In genomic region chr2:6942635-6943390, GRCm38 (mm10) we compare ENCODE assay signal across 14 mouse cellular contexts.
DNase-seq lines count a peak whose midpoint lies in the region; ATAC-seq and TF ChIP-seq lines count a peak whose summit lies in the region.
"Had no signal": no experiment of that assay in that cellular context is flagged by ENCODE, and none has a peak within 500 bp of the region (broad histone marks: within the 10 kb centered on the region; RNA-seq: fewer than 3 reads in every experiment).

No protein-coding gene starts in this region.

- no peak for TF ChIP-seq CTCF in midbrain, postnatal 0 days (IDR thresholded peaks at IDR 0.05)

- peaks cover 13% of the 10 kb centered on the region for H3K4me1 ChIP-seq in midbrain, embryonic 10.5 days
- H3K4me1 ChIP-seq in midbrain, postnatal 0 days (ENCODE audit: insufficient read depth, low read length): no peaks in the 10 kb centered on the region
- H3K4me1 ChIP-seq in forebrain, embryonic 15.5 days: peaks cover 21% of the 10 kb centered on the region
- peaks cover 4% of the 10 kb centered on the region; the same call in 1 of the 2 replicates for H3K4me1 ChIP-seq in midbrain, embryonic 11.5 days (ENCODE audit: control insufficient read depth, insufficient read depth, low read length)
- H3K4me1 ChIP-seq: hindbrain, embryonic 15.5 days; liver, embryonic 13.5 days had no signal

- H3K27ac ChIP-seq in midbrain, embryonic 10.5 days (replicated peaks): peak overlapping the region; percentile 52
- no peak overlapping the region for H3K27ac ChIP-seq in midbrain, postnatal 0 days (ENCODE audit: low read depth, low read length)
- H3K27ac ChIP-seq in forebrain, embryonic 15.5 days (replicated peaks): peak overlapping the region; percentile 66
- H3K27ac ChIP-seq in midbrain, embryonic 11.5 days (ENCODE audit: low read depth, low read length): no peak overlapping the region
- H3K27ac ChIP-seq: hindbrain, embryonic 15.5 days; liver, embryonic 13.5 days had no signal

- no peak overlapping the region for H3K4me3 ChIP-seq in midbrain, embryonic 10.5 days
- no peak overlapping the region for H3K4me3 ChIP-seq in midbrain, postnatal 0 days (ENCODE audit: low read depth, low read length)
- H3K4me3 ChIP-seq in forebrain, embryonic 15.5 days: no peak overlapping the region
- no peak overlapping the region for H3K4me3 ChIP-seq in midbrain, embryonic 11.5 days (ENCODE audit: low read depth, low read length)
- H3K4me3 ChIP-seq: hindbrain, embryonic 15.5 days; liver, embryonic 13.5 days had no signal

- WGBS in midbrain, embryonic 10.5 days: 74% methylated on average over 2 of the region's 2 CpGs
- WGBS in midbrain, postnatal 0 days: 53% methylated on average over 2 of the region's 2 CpGs
- WGBS in forebrain, embryonic 15.5 days: 38% methylated on average over 2 of the region's 2 CpGs
- WGBS in midbrain, embryonic 11.5 days: 65% methylated on average over 2 of the region's 2 CpGs

- no peaks in the 10 kb centered on the region for H3K36me3 ChIP-seq in midbrain, embryonic 10.5 days
- H3K36me3 ChIP-seq in midbrain, postnatal 0 days (ENCODE audit: insufficient read depth, low read length): no peaks in the 10 kb centered on the region
- H3K36me3 ChIP-seq in forebrain, embryonic 15.5 days: no peaks in the 10 kb centered on the region
- H3K36me3 ChIP-seq in midbrain, embryonic 11.5 days (ENCODE audit: control insufficient read depth, insufficient read depth, low read length): no peaks in the 10 kb centered on the region
- H3K36me3 ChIP-seq: hindbrain, embryonic 15.5 days; liver, embryonic 13.5 days had no signal

- no peaks in the 10 kb centered on the region; the same call in 1 of the 2 replicates for H3K9me3 ChIP-seq in midbrain, embryonic 10.5 days (replicated peaks)
- no peaks in the 10 kb centered on the region for H3K9me3 ChIP-seq in midbrain, postnatal 0 days (ENCODE audit: low read length)
- no peaks in the 10 kb centered on the region for H3K9me3 ChIP-seq in forebrain, embryonic 15.5 days
- H3K9me3 ChIP-seq in midbrain, embryonic 11.5 days (ENCODE audit: control insufficient read depth, low read length): no peaks in the 10 kb centered on the region
- H3K9me3 ChIP-seq: hindbrain, embryonic 15.5 days; liver, embryonic 13.5 days had no signal

- H3K27me3 ChIP-seq in midbrain, embryonic 10.5 days (ENCODE audit: low read depth, poor library complexity, severe bottlenecking): no peaks in the 10 kb centered on the region
- H3K27me3 ChIP-seq in midbrain, postnatal 0 days (ENCODE audit: insufficient read depth, low read length): no peaks in the 10 kb centered on the region
- no peaks in the 10 kb centered on the region for H3K27me3 ChIP-seq in forebrain, embryonic 15.5 days
- no peaks in the 10 kb centered on the region for H3K27me3 ChIP-seq in midbrain, embryonic 11.5 days (ENCODE audit: control insufficient read depth, insufficient read depth, low read length)
- H3K27me3 ChIP-seq: CH12.LX; hindbrain, embryonic 15.5 days; liver, embryonic 13.5 days had no signal

- no peak for DNase-seq in midbrain, embryonic 10.5 days (ENCODE audit: low spot score)
- no peak for DNase-seq in midbrain, postnatal 0 days (ENCODE audit: low spot score)
- DNase-seq in midbrain, embryonic 11.5 days (ENCODE audit: low spot score, missing footprints): no peak
- no peak for DNase-seq in adrenal gland, postnatal 10 days
- DNase-seq in embryo, embryonic 10.5 days (ENCODE audit: low spot score): no peak
- DNase-seq in spleen, postnatal 36 days (ENCODE audit: low spot score in 2 of 2): no peak
- DNase-seq: cerebellum, postnatal 10 days; kidney, postnatal 36 days; liver, embryonic 13.5 days; lung, postnatal 14 days had no signal

- H3K9ac ChIP-seq in midbrain, postnatal 0 days (replicated peaks; ENCODE audit: low read length, poor library complexity, severe bottlenecking): no peak overlapping the region
- no peak overlapping the region for H3K9ac ChIP-seq in forebrain, embryonic 15.5 days (replicated peaks)
- H3K9ac ChIP-seq in midbrain, embryonic 11.5 days (ENCODE audit: low read length): no peak overlapping the region
- H3K9ac ChIP-seq: hindbrain, embryonic 15.5 days; liver, embryonic 13.5 days had no signal

- no peak overlapping the region for H3K4me2 ChIP-seq in midbrain, postnatal 0 days (ENCODE audit: low read depth, low read length, poor library complexity, severe bottlenecking)
- H3K4me2 ChIP-seq in forebrain, embryonic 15.5 days (replicated peaks): no peak overlapping the region
- H3K4me2 ChIP-seq in midbrain, embryonic 11.5 days: no peak overlapping the region
- H3K4me2 ChIP-seq: heart, embryonic 11.5 days; hindbrain, embryonic 15.5 days; liver, embryonic 13.5 days had no signal

- ATAC-seq in midbrain, postnatal 0 days (ENCODE audit: low FRiP score): no peak
- peak; percentile 58; the same call in 1 of the 2 replicates for ATAC-seq in forebrain, embryonic 15.5 days (replicated peaks)
- ATAC-seq in midbrain, embryonic 11.5 days (ENCODE audit: low FRiP score): peak; percentile 84

Comparison
In these comparisons a context has a peak if more than half of its experiments do, and no peak if none do; other contexts are left out.
1. H3K27ac ChIP-seq: peak in midbrain, embryonic 10.5 days (single experiment) and forebrain, embryonic 15.5 days (single experiment); none in midbrain, postnatal 0 days (single experiment) and midbrain, embryonic 11.5 days (single experiment).